Mouse (Mus musculus) small intestine, adult 2 months (tissue): ENCODE data around the gene Spo11.

ENCODE experiments used
- CTCF ChIP-seq: fragments of 200-500 bp; IDR thresholded peaks from 2 replicates; pipeline ENCODE4 v1.5.1; 2012; ENCODE audit warnings: low read depth, mild to moderate bottlenecking, control low read depth, inconsistent platforms, low read length, moderate library complexity, mixed read lengths; ENCODE audit not compliant: insufficient replicate concordance, insufficient read length; ENCODE audit errors: extremely low read depth
- POLR2A ChIP-seq: fragments of 200-500 bp; IDR thresholded peaks from 2 replicates; pipeline ENCODE4 v1.6.1; 2012; ENCODE audit warnings: low read depth, mild to moderate bottlenecking, control low read depth, inconsistent platforms, low read length, moderate library complexity

DNA sequence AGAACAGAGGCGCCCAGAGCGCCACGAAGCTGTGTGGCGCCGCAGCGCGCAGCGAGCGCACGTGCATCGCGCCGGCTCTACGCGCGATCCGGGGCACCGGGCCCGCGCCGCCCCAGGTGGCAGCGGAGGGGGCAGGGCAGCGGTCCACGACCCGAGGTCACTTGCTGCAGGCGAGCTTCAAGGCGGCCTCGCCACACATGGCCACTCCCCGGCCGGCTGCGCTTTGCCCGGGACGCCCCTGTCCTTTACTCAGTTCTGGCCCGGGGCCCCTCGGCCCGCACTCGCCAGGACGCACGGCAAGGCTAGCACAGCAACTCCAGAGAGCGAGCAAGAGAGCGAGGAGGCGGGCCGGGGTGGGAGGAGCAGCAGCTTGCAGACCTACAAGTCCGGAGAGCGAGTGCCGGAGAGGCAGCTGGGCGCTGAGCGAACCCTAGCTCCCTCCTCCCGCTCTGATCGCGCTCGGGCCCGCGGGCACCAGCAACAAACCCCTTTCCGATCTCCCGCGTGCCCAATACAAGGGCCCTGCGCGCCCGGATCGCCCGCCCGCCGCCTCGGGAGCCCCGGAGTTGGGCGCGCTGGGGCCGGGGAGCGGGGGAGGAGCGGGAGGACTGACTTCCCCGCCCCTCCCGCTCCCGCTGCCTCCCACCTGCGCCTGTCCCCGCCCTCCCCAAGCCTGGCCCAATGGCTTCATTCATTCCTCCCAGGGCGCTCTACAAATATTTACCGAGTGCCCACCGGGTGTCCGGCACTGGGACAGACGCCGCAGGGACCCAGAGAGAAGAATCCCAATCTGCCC, 37.3 kb upstream of the Spo11 start, which contains the start of gene Bmp7:
- TF ChIP-seq CTCF = no peak
- no peak; the same call in 1 of the 2 replicates for TF ChIP-seq POLR2A
